Mouse (Mus musculus) ES-E14 (cell line): ENCODE results near the gene Calm1. TPM values are rescaled to one million over a fixed set of nuclear protein-coding genes. Genes with fewer than 3 reads are reported as not detected.

Experiments used
- DNase-seq: peaks from one replicate; pipeline ENCODE4 v3.0.0-alpha.2; 2013; ENCODE audit warnings: low read depth, low spot score
- H3K27ac ChIP-seq: 2 replicates; pipeline ENCODE4 v1.5.1; 2012; ENCODE audit warnings: low read depth, mild to moderate bottlenecking, low read length, moderate library complexity, mixed read lengths; ENCODE audit not compliant: poor library complexity, insufficient read depth, severe bottlenecking
- H3K36me3 ChIP-seq: 2 replicates; pipeline ENCODE4 v1.6.1; 2012; ENCODE audit warnings: mild to moderate bottlenecking, low read length, moderate library complexity, mixed read lengths; ENCODE audit not compliant: control insufficient read depth, poor library complexity, insufficient read depth, severe bottlenecking
- H3K4me1 ChIP-seq, 2 experiments: fragments of 150-350 bp in 1 of 2; sonication (generic) in 1 of 2; 2 replicates each; pipeline ENCODE4 v1.6.1; 2012; ENCODE audit warnings: low read length in 2 of 2, mild to moderate bottlenecking in 1 of 2, mixed read lengths in 1 of 2; ENCODE audit not compliant: control insufficient read depth in 2 of 2, insufficient read depth in 2 of 2, poor library complexity in 1 of 2
- H3K4me3 ChIP-seq, 2 experiments: fragments of 150-350 bp in 1 of 2; sonication (generic) in 1 of 2; 2 replicates each; pipeline ENCODE4 v1.5.1; 2012; ENCODE audit warnings: low read length in 2 of 2, low read depth in 1 of 2, mild to moderate bottlenecking in 1 of 2, mixed read lengths in 1 of 2; ENCODE audit not compliant: insufficient read depth in 1 of 2, poor library complexity in 1 of 2, severe bottlenecking in 1 of 2
- H3K9ac ChIP-seq: 2 replicates; pipeline ENCODE4 v1.6.1; 2012; ENCODE audit warnings: low read depth, mild to moderate bottlenecking, low read length, mixed read lengths; ENCODE audit not compliant: poor library complexity, insufficient read depth, severe bottlenecking
- H3K9me3 ChIP-seq: fragments of 150-350 bp; sonication (generic); 2 replicates; pipeline ENCODE4 v1.6.1; 2012; ENCODE audit warnings: low read depth, mild to moderate bottlenecking, low read length; ENCODE audit not compliant: control insufficient read depth, insufficient read depth
- CHD2 ChIP-seq: IDR thresholded peaks from 2 replicates; pipeline ENCODE4 v1.6.1; 2014; ENCODE audit warnings: mild to moderate bottlenecking, low read depth, low read length, inconsistent platforms
- HCFC1 ChIP-seq: IDR thresholded peaks from 2 replicates; pipeline ENCODE4 v1.6.1; 2012; ENCODE audit warnings: low read length, inconsistent platforms, borderline replicate concordance; ENCODE audit not compliant: insufficient read depth
- MAFK ChIP-seq: IDR thresholded peaks from 2 replicates; pipeline ENCODE4 v1.6.1; 2014; ENCODE audit warnings: mild to moderate bottlenecking, low read depth, low read length, inconsistent platforms; ENCODE audit not compliant: insufficient read depth
- ZC3H11A ChIP-seq: IDR thresholded peaks from 2 replicates; pipeline ENCODE4 v1.6.1; 2012; ENCODE audit warnings: low read depth, mild to moderate bottlenecking, inconsistent platforms, low read length, borderline replicate concordance
- ZNF384 ChIP-seq: IDR thresholded peaks from 2 replicates; pipeline ENCODE4 v1.6.1; 2012; ENCODE audit warnings: low read depth, low read length, inconsistent platforms
- in situ Hi-C, 2 experiments: fragments of 600-800 bp; cut with MboI; formaldehyde crosslinking; loops; one replicate each; pipeline ENCODE4 v1.15.1; 2025; ENCODE audit warnings: low sequenced_read_pairs in 2 of 2, inconsistent platforms in 1 of 2; ENCODE audit not compliant: unreplicated experiment in 2 of 2
- total RNA-seq: library from RNA; depleted of rRNA; stranded (reverse); fragments of 300-350 nt; gene quantifications from 2 replicates; pipeline ENCODE4 v1.2.3, GENCODE M21; 2012

Calm1 gene
- total RNA-seq, 1 experiment: 537 TPM

GRCm38 (mm10) chr12:100210973-100211372, 11.7 kb downstream of the Calm1 start:
- Histone ChIP-seq H3K4me3 (no peak overlapping the region), H3K36me3 (peaks cover 12% of the 10 kb centered on the region), H3K4me1 (peaks cover 0 to 10% of the 10 kb centered on the region in 2 experiments; a peak in 1 of 4 replicates), H3K9ac (no peak overlapping the region), H3K27ac (no peak overlapping the region), H3K9me3 (no peaks in the 10 kb centered on the region)
- DNase-seq: no peak
- in situ Hi-C loops: no loop called here
- TF ChIP-seq ZNF384: no peak
- no peak for TF ChIP-seq MAFK
- no peak for TF ChIP-seq CHD2
- TF ChIP-seq ZC3H11A: no peak
- TF ChIP-seq HCFC1: no peak

- TF ChIP-seq MAFK (no peak), ZNF384 (no peak), ZC3H11A (no peak), HCFC1 (no peak), CHD2 (no peak)
- H3K9ac ChIP-seq: no peak overlapping the region
These were observed 12.4 kb downstream of the Calm1 start for GRCm38 (mm10) chr12:100211453-100212185.

GRCm38 (mm10) chr12:100212397-100212796, 13.2 kb downstream of the Calm1 start:
- no peak overlapping the region for H3K4me3 ChIP-seq

More at GRCm38 (mm10) chr12:100211453-100212185, 12.4 kb downstream of the Calm1 start:
- Histone ChIP-seq H3K9me3 (no peaks in the 10 kb centered on the region), H3K27ac (no peak overlapping the region), H3K4me3 (no peak overlapping the region), H3K36me3 (peaks cover 7% of the 10 kb centered on the region), H3K4me1 (peaks cover 0 to 10% of the 10 kb centered on the region in 2 experiments; a peak in 1 of 4 replicates)
- no peak for DNase-seq
- in situ Hi-C loops: no loop called here

GRCm38 (mm10) chr12:100213162-100213561, 13.9 kb downstream of the Calm1 start:
- no peak for DNase-seq
- H3K9ac ChIP-seq: no peak overlapping the region
- in situ Hi-C loops: no loop called here
- no peak overlapping the region for H3K4me3 ChIP-seq
- H3K9me3 ChIP-seq: no peaks in the 10 kb centered on the region
- TF ChIP-seq MAFK: no peak
- no peak for TF ChIP-seq ZNF384
- no peak for TF ChIP-seq ZC3H11A
- no peak for TF ChIP-seq CHD2
- no peak for TF ChIP-seq HCFC1
- no peaks in the 10 kb centered on the region for H3K36me3 ChIP-seq
- H3K27ac ChIP-seq: no peak overlapping the region
- H3K4me1 ChIP-seq: peaks cover 3 to 9% of the 10 kb centered on the region in 2 experiments; a peak in 3 of 4 replicates

More at GRCm38 (mm10) chr12:100212397-100212796, 13.2 kb downstream of the Calm1 start:
- TF ChIP-seq HCFC1: no peak
- no peak for TF ChIP-seq MAFK
- no peak for TF ChIP-seq ZC3H11A
- no peak for TF ChIP-seq ZNF384
- TF ChIP-seq CHD2: no peak
- Histone ChIP-seq H3K4me1 (peaks cover 0 to 10% of the 10 kb centered on the region in 2 experiments; a peak in 1 of 4 replicates), H3K9ac (no peak overlapping the region), H3K27ac (no peak overlapping the region), H3K36me3 (peaks cover under 1% of the 10 kb centered on the region), H3K9me3 (no peaks in the 10 kb centered on the region)
- DNase-seq: no peak
- in situ Hi-C loops: no loop called here
